Comparison of ENCODE assay signal across 14 mouse cellular contexts in the genomic region with DNA sequence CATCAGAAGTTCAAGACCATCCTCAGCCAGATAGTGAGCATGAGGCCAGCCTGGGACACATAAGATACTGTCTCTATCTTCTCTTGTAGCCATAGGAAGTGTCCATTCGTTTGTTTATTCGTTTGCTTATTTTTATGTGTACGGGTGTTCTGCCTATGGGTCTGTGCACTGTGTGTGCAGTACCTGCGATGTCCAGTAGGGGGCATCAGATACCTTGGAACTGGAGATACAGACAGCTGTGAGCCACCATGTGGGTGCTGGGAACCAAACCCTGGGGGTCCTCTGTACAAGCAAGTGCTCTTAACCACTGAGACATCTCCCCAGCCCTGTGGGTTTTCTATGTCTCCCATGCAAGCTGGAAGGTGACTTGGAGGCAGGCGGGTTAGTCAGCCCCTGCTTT. TPM values are rescaled to one million over a fixed set of nuclear protein-coding genes. Genes with fewer than 3 reads are reported as not detected.
DNase-seq lines count a peak whose midpoint lies in the region; ATAC-seq and TF ChIP-seq lines count a peak whose summit lies in the region.
"Had no signal": no experiment of that assay in that cellular context is flagged by ENCODE, and none has a peak within 500 bp of the region (broad histone marks: within the 10 kb centered on the region; RNA-seq: fewer than 3 reads in every experiment).

No protein-coding gene starts in this region.

- TF ChIP-seq EP300 in lung, postnatal 0 days (IDR thresholded peaks at IDR 0.05), result no peak

- no peaks in the 10 kb centered on the region for H3K36me3 ChIP-seq in lung, postnatal 0 days (ENCODE audit: insufficient read depth, low read length)
- no peaks in the 10 kb centered on the region for H3K36me3 ChIP-seq in G1E (replicated peaks)
- H3K36me3 ChIP-seq: neural tube, embryonic 12.5 days had no signal

- WGBS in lung, postnatal 0 days, result 77% methylated on average over 5 of the region's 5 CpGs

- peak; percentile 63 for TF ChIP-seq CTCF in gastrocnemius, adult 2 months (IDR thresholded peaks at IDR 0.05)
- TF ChIP-seq CTCF in lung, postnatal 0 days (IDR thresholded peaks at IDR 0.05), result peak; percentile 52
- TF ChIP-seq CTCF in G1E (IDR thresholded peaks at IDR 0.05; ENCODE audit: low read depth, low read length), result peak; percentile 59; the same call in 1 of the 2 replicates

- no peak overlapping the region for H3K4me2 ChIP-seq in lung, postnatal 0 days (replicated peaks; ENCODE audit: low read depth, low read length)
- H3K4me2 ChIP-seq: neural tube, embryonic 12.5 days had no signal

- H3K4me1 ChIP-seq in lung, postnatal 0 days (ENCODE audit: insufficient read depth, low read depth, low read length), result no peaks in the 10 kb centered on the region; the same call in 1 of the 2 replicates
- H3K4me1 ChIP-seq in G1E (ENCODE audit: insufficient read depth, low read depth, low read length), result peaks cover 14% of the 10 kb centered on the region

- no peak for ATAC-seq in lung, postnatal 0 days
- no peak for ATAC-seq in G1E (ENCODE audit: extremely low read depth, insufficient number of reproducible peaks, low FRiP score, poor library complexity, severe bottlenecking)
- no peak for ATAC-seq in inflammation-experienced regulatory T-cells, adult 6 months

- H3K27ac ChIP-seq in gastrocnemius, adult 2 months, result no peak overlapping the region
- no peak overlapping the region for H3K27ac ChIP-seq in lung, postnatal 0 days (ENCODE audit: low read length)
- H3K27ac ChIP-seq: neural tube, embryonic 12.5 days had no signal

- H3K9ac ChIP-seq in lung, postnatal 0 days (replicated peaks; ENCODE audit: low read depth), result no peak overlapping the region
- H3K9ac ChIP-seq: neural tube, embryonic 12.5 days had no signal

- no peak overlapping the region for H3K4me3 ChIP-seq in gastrocnemius, adult 2 months
- no peak overlapping the region for H3K4me3 ChIP-seq in lung, postnatal 0 days (ENCODE audit: low read depth, low read length)
- H3K4me3 ChIP-seq in G1E (ENCODE audit: low read depth, low read length), result no peak overlapping the region
- H3K4me3 ChIP-seq: neural tube, embryonic 12.5 days had no signal

- no peaks in the 10 kb centered on the region for H3K9me3 ChIP-seq in lung, postnatal 0 days (ENCODE audit: low read length)
- H3K9me3 ChIP-seq in G1E (replicated peaks), result peaks cover 22% of the 10 kb centered on the region

- H3K27me3 ChIP-seq in lung, postnatal 0 days (replicated peaks; ENCODE audit: insufficient read depth, low read length), result no peaks in the 10 kb centered on the region
- H3K27me3 ChIP-seq in G1E (ENCODE audit: insufficient read depth, low read length), result peaks cover 16% of the 10 kb centered on the region
- H3K27me3 ChIP-seq: neural tube, embryonic 12.5 days had no signal

- intact Hi-C loops in gastrocnemius, adult 2 months (cut with DNase I), result loop anchor here (2.0 to 10.0 kb wide), 2 partner anchors 179 to 315 kb away; no protein-coding TSS in a partner anchor
- intact Hi-C loops in gastrocnemius, postnatal 14 days (cut with DNase I; ENCODE audit: low total_unique reads), result loop anchor here (10.0 kb wide), 1 partner anchor 265 kb away; a partner anchor contains a TSS

- no peak for DNase-seq in gastrocnemius, adult 2 months
- DNase-seq in gastrocnemius, postnatal 14 days, result no peak
- no peak for DNase-seq in lung, postnatal 0 days (ENCODE audit: low spot score)
- DNase-seq in lung, postnatal 25 days (ENCODE audit: low spot score), result no peak
- DNase-seq in G1E (ENCODE audit: low spot score), result no peak
- DNase-seq in naive thymus-derived CD4-positive, alpha-beta T cell, adult 2 months (ENCODE audit: low read depth), result peak; percentile 31
- DNase-seq in adrenal gland, postnatal 10 days, result no peak
- DNase-seq: gastrocnemius, postnatal 36 days; heart, postnatal 14 days; kidney, adult 18-20 months; layer of hippocampus, adult 9-11 months; right cerebral cortex, adult 18-20 months had no signal

RNA-seq across cellular contexts. Expression of a gene that starts 19.6 kb away (rescaled TPM):
- 10 to 100 TPM; 11.5 to 13.6 TPM for total RNA-seq in gastrocnemius, adult 2 months (2021)
- total RNA-seq in gastrocnemius, postnatal 14 days (2021), result 10 to 100 TPM; 27.2 to 34.0 TPM
- 52.5 and 56.1 TPM in 2 replicates for polyA plus RNA-seq in lung, postnatal 0 days (2015; fragmentation: Nextera tagmentation; extraction: Ambion mirVana)
- total RNA-seq in G1E (2014; fragmentation: Nextera tagmentation) (115 and 141 TPM in 2 replicates), G1E (2017) (261 and 292 TPM in 2 replicates)
- polyA plus RNA-seq in G1E (2012), result 410 and 469 TPM in 2 replicates
- 100 to 1,000 TPM; 115 to 146 TPM for total RNA-seq in adrenal gland, postnatal 10 days (2021)
- polyA plus RNA-seq in inflammation-experienced regulatory T-cells, adult 6 months (2017; shearing (Covaris generic)), result 100 to 1,000 TPM; 313 to 340 (median 332) TPM
